Mouse (Mus musculus): ENCODE data around the gene Gm10570.

GRCm38 (mm10) chr4:130341691-130342090 lies 33.2 kb upstream of the Gm10570 start:
- TF ChIP-seq CTCF (IDR thresholded peaks at IDR 0.05) (peak; percentile 91), EP300 (IDR thresholded peaks at IDR 0.05) (no peak)
